In genomic region chr15:79742706-79743023, GRCm38 (mm10) we compare ENCODE assay signal across 8 mouse cellular contexts. TPM values are rescaled to one million over a fixed set of nuclear protein-coding genes. Genes with fewer than 3 reads are reported as not detected.
A peak's percentile ranks its signal among the peaks of the same experiment; 100 is the strongest.
DNase-seq lines count a peak whose midpoint lies in the region; ATAC-seq and TF ChIP-seq lines count a peak whose summit lies in the region.

No protein-coding gene starts in this region.

- peaks cover 43% of the 10 kb centered on the region for H3K4me1 ChIP-seq in heart, embryonic 15.5 days (replicated peaks)
- H3K4me1 ChIP-seq in G1E (ENCODE audit: insufficient read depth, low read depth, low read length): peaks cover 39% of the 10 kb centered on the region
- peaks cover 38% of the 10 kb centered on the region for H3K4me1 ChIP-seq in hindbrain, embryonic 10.5 days (replicated peaks)
- peaks cover 24% of the 10 kb centered on the region for H3K4me1 ChIP-seq in midbrain, embryonic 10.5 days

- no peak for TF ChIP-seq CTCF in G1E (IDR thresholded peaks at IDR 0.05; ENCODE audit: low read depth, low read length)

- DNase-seq in heart, postnatal 4 days: no peak
- DNase-seq in G1E (ENCODE audit: low spot score): no peak
- DNase-seq in hindbrain, embryonic 10.5 days (ENCODE audit: low spot score): no peak
- no peak for DNase-seq in midbrain, embryonic 10.5 days (ENCODE audit: low spot score)
- DNase-seq in spleen, adult 18-20 months: no peak
- DNase-seq in right cerebral cortex, adult 18-20 months: no peak
- no peak for DNase-seq in adrenal gland, postnatal 25 days

- no peaks in the 10 kb centered on the region for H3K27me3 ChIP-seq in heart, embryonic 15.5 days
- peaks cover 12% of the 10 kb centered on the region for H3K27me3 ChIP-seq in G1E (ENCODE audit: insufficient read depth, low read length)
- H3K27me3 ChIP-seq in hindbrain, embryonic 10.5 days (ENCODE audit: insufficient read depth, poor library complexity, severe bottlenecking): no peaks in the 10 kb centered on the region
- H3K27me3 ChIP-seq in midbrain, embryonic 10.5 days (ENCODE audit: low read depth, poor library complexity, severe bottlenecking): no peaks in the 10 kb centered on the region

- peak overlapping the region; percentile 88 for H3K27ac ChIP-seq in heart, embryonic 15.5 days
- peak overlapping the region; percentile 97 for H3K27ac ChIP-seq in hindbrain, embryonic 10.5 days
- H3K27ac ChIP-seq in midbrain, embryonic 10.5 days (replicated peaks): peak overlapping the region; percentile 94

- peaks cover 18% of the 10 kb centered on the region for H3K36me3 ChIP-seq in heart, embryonic 15.5 days
- peaks cover 27% of the 10 kb centered on the region for H3K36me3 ChIP-seq in G1E (replicated peaks)
- H3K36me3 ChIP-seq in hindbrain, embryonic 10.5 days: peaks cover 21% of the 10 kb centered on the region
- H3K36me3 ChIP-seq in midbrain, embryonic 10.5 days: peaks cover 21% of the 10 kb centered on the region

- H3K9ac ChIP-seq in heart, embryonic 15.5 days: peak overlapping the region; percentile 90

- peak overlapping the region; percentile 93 for H3K4me3 ChIP-seq in heart, embryonic 15.5 days
- H3K4me3 ChIP-seq in G1E (ENCODE audit: low read depth, low read length): peak overlapping the region; percentile 87
- H3K4me3 ChIP-seq in hindbrain, embryonic 10.5 days: peak overlapping the region; percentile 96
- H3K4me3 ChIP-seq in midbrain, embryonic 10.5 days: peak overlapping the region; percentile 95

- under 1% methylated on average over 23 of the region's 23 CpGs for WGBS in heart, embryonic 15.5 days
- WGBS in hindbrain, embryonic 10.5 days: under 1% methylated on average over 23 of the region's 23 CpGs
- WGBS in midbrain, embryonic 10.5 days: under 1% methylated on average over 23 of the region's 23 CpGs

- peak overlapping the region; percentile 90 for H3K4me2 ChIP-seq in heart, embryonic 15.5 days

- no peaks in the 10 kb centered on the region for H3K9me3 ChIP-seq in heart, embryonic 15.5 days (replicated peaks)
- H3K9me3 ChIP-seq in G1E (replicated peaks): no peaks in the 10 kb centered on the region
- H3K9me3 ChIP-seq in hindbrain, embryonic 10.5 days: 0 out of 2 replicates have a peak, but pooled peaks cover 4% of the 10 kb centered on the region
- H3K9me3 ChIP-seq in midbrain, embryonic 10.5 days (replicated peaks): no peaks in the 10 kb centered on the region

- ATAC-seq in heart, embryonic 15.5 days (replicated peaks; ENCODE audit: insufficient number of reproducible peaks, insufficient read depth, low FRiP score, low read depth): no peak; the same call in 1 of the 2 replicates
- ATAC-seq in G1E (ENCODE audit: extremely low read depth, insufficient number of reproducible peaks, low FRiP score, poor library complexity, severe bottlenecking): no peak

RNA-seq across cellular contexts. Expression of gene Sun2, which starts 0.3 kb away (rescaled TPM):
- 4.7 and 6.2 TPM in 2 replicates for polyA plus RNA-seq in heart, embryonic 15.5 days (2015; fragmentation: Nextera tagmentation; extraction: Ambion mirVana)
- 10 to 100 TPM; 54.7 to 62.3 TPM for total RNA-seq in heart, postnatal 4 days (2021)
- total RNA-seq in G1E (2014; fragmentation: Nextera tagmentation): 16.2 and 33.3 TPM in 2 replicates
- 24.2 and 24.4 TPM in 2 replicates for total RNA-seq in G1E (2017)
- polyA plus RNA-seq in G1E (2012): 30.1 and 32.3 TPM in 2 replicates
- 2.0 and 5.0 TPM in 2 replicates for polyA plus RNA-seq in hindbrain, embryonic 10.5 days (2016; fragmentation: Nextera tagmentation; extraction: Ambion mirVana)
- polyA plus RNA-seq in midbrain, embryonic 10.5 days (2016; fragmentation: Nextera tagmentation; extraction: Ambion mirVana): 2.2 and 3.9 TPM in 2 replicates
- total RNA-seq in adrenal gland, postnatal 25 days (2021): 44.0 and 50.9 TPM in 2 replicates

RNA-seq across cellular contexts. Expression of gene Dnal4, which starts 35.0 kb away (rescaled TPM):
- polyA plus RNA-seq in heart, embryonic 15.5 days (2015; fragmentation: Nextera tagmentation; extraction: Ambion mirVana): 37.2 and 46.0 TPM in 2 replicates
- total RNA-seq in heart, postnatal 4 days (2021): 10 to 100 TPM; 22.3 to 25.1 TPM
- total RNA-seq in G1E (2014; fragmentation: Nextera tagmentation) (15.2 and 19.5 TPM in 2 replicates), G1E (2017) (13.1 and 13.9 TPM in 2 replicates)
- polyA plus RNA-seq in G1E (2012): 25.7 and 29.7 TPM in 2 replicates
- polyA plus RNA-seq in hindbrain, embryonic 10.5 days (2016; fragmentation: Nextera tagmentation; extraction: Ambion mirVana): 68.0 and 83.0 TPM in 2 replicates
- 63.9 and 81.5 TPM in 2 replicates for polyA plus RNA-seq in midbrain, embryonic 10.5 days (2016; fragmentation: Nextera tagmentation; extraction: Ambion mirVana)
- total RNA-seq in adrenal gland, postnatal 25 days (2021): 17.7 and 23.1 TPM in 2 replicates

RNA-seq across cellular contexts. Expression of gene Gtpbp1, which starts 52.0 kb away (rescaled TPM):
- polyA plus RNA-seq in heart, embryonic 15.5 days (2015; fragmentation: Nextera tagmentation; extraction: Ambion mirVana): 23.7 and 30.0 TPM in 2 replicates
- 10 to 100 TPM; 40.2 to 41.9 TPM for total RNA-seq in heart, postnatal 4 days (2021)
- total RNA-seq in G1E (2014; fragmentation: Nextera tagmentation): 63.7 and 74.7 TPM in 2 replicates
- total RNA-seq in G1E (2017): 54.8 and 58.6 TPM in 2 replicates
- 108 and 116 TPM in 2 replicates for polyA plus RNA-seq in G1E (2012)
- polyA plus RNA-seq in hindbrain, embryonic 10.5 days (2016; fragmentation: Nextera tagmentation; extraction: Ambion mirVana): 44.7 and 44.8 TPM in 2 replicates
- polyA plus RNA-seq in midbrain, embryonic 10.5 days (2016; fragmentation: Nextera tagmentation; extraction: Ambion mirVana): 46.6 and 49.0 TPM in 2 replicates
- 30.1 and 34.7 TPM in 2 replicates for total RNA-seq in adrenal gland, postnatal 25 days (2021)

RNA-seq across cellular contexts. Expression of gene Josd1, which starts 54.9 kb away (rescaled TPM):
- 20.6 and 24.5 TPM in 2 replicates for polyA plus RNA-seq in heart, embryonic 15.5 days (2015; fragmentation: Nextera tagmentation; extraction: Ambion mirVana)
- 10 to 100 TPM; 29.8 to 32.5 TPM for total RNA-seq in heart, postnatal 4 days (2021)
- total RNA-seq in G1E (2014; fragmentation: Nextera tagmentation): 19.1 and 23.3 TPM in 2 replicates
- 21.6 and 21.9 TPM in 2 replicates for total RNA-seq in G1E (2017)
- 16.7 and 22.6 TPM in 2 replicates for polyA plus RNA-seq in G1E (2012)
- polyA plus RNA-seq in hindbrain, embryonic 10.5 days (2016; fragmentation: Nextera tagmentation; extraction: Ambion mirVana): 18.6 and 20.7 TPM in 2 replicates
- polyA plus RNA-seq in midbrain, embryonic 10.5 days (2016; fragmentation: Nextera tagmentation; extraction: Ambion mirVana): 17.6 and 18.9 TPM in 2 replicates
- 26.8 and 27.9 TPM in 2 replicates for total RNA-seq in adrenal gland, postnatal 25 days (2021)
